Mouse (Mus musculus) liver, embryonic 14.5 days (tissue): ENCODE data around the gene Tnrc6c.

Experiments used
- CTCF ChIP-seq: IDR thresholded peaks from 2 replicates; pipeline ENCODE4 v1.5.1; 2016; ENCODE audit warnings: antibody characterized with exemption, low read depth, control low read depth
- EP300 ChIP-seq: IDR thresholded peaks from 2 replicates; pipeline ENCODE4 v1.6.1; 2016; ENCODE audit warnings: antibody characterized with exemption, low read depth

DNA sequence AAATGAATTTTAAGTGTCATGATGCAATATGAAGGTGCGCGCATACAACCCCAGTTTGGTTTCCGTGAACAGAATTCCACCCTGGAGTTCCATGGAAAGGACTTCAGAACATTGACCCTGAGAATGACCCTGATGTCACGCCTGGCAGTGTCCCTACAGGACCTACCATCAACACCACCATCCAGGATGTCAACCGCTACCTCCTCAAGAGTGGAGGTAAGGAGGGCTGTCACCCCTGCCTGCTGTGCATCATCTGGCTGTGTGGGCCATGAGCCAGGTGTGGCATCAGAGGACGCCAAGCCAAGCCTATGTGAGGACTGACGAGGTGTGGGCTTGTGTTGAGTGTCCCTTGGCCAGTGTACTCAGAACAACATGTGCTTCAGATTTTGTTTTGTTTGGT, 101.8 kb downstream of the Tnrc6c start:
- TF ChIP-seq CTCF (no peak), EP300 (no peak)
